Mouse (Mus musculus): ENCODE results near the gene Cox10. TPM values are rescaled to one million over a fixed set of nuclear protein-coding genes. Genes with fewer than 3 reads are reported as not detected.
"Not testable (repeated sequence)": the region's sequence is repeated elsewhere in the genome, so short reads cannot be mapped to it uniquely, and the experiment has no call there.

Cox10 gene
- 0.88 and 0.96 TPM in 2 replicates for polyA plus RNA-seq (2012)

DNA sequence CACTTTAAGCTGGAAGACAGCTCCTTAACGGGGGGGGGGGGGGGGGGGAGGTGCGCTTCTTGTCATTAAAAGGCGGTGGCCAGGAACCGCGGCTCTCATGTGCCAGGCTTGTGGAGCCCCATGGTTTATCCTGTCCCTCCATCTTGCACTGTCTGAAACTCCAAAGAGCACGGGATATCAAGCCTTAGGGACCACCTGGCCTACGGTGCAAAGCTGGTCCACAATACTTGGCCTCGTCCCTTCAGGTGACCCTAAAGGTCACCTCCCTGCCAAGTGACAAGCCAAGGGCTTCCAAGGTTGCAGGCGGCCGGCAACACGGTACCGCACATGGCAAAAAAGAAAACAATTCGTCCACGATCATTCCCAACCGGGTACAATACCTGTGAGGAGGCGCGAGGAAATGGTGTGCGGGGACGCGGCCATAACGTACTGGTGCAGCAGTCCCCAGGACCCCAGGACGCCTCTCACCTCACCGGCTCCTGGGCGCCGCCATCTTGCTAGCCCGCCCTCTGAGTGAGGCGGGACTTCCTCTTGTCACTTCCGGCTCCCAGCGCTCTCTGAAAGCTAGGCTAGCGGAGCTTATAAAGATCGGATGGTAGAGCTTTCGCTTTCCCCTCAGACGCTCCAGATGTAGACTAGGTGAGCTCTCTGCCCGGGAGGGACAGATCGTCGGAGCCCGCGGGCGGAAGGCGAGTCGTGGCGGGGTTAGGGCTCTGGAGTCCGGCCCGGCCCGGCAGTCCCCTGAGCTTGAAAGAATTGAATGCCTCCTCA, at the start of gene Cox10:
Cox10 (minus strand) TSS at position 513 of the 771 bp plus-strand sequence.
- Histone ChIP-seq H3K9me3 (ENCODE audit: control insufficient read depth, low read length) (no peaks in the 10 kb centered on the region), H3K27me3 (ENCODE audit: control insufficient read depth) (no peaks in the 10 kb centered on the region), H3K36me3 (ENCODE audit: control insufficient read depth) (peaks cover 14% of the 10 kb centered on the region), H3K4me3 (replicated peaks) (peak within 1 kb of the TSS; percentile 66), H3K4me1 (ENCODE audit: control insufficient read depth) (peaks cover 24% of the 10 kb centered on the region)
- TF ChIP-seq TAL1 (IDR thresholded peaks at IDR 0.05; ENCODE audit: low read length), result no peak
- TF ChIP-seq GATA1 (IDR thresholded peaks at IDR 0.05; ENCODE audit: low read length), result no peak

DNA sequence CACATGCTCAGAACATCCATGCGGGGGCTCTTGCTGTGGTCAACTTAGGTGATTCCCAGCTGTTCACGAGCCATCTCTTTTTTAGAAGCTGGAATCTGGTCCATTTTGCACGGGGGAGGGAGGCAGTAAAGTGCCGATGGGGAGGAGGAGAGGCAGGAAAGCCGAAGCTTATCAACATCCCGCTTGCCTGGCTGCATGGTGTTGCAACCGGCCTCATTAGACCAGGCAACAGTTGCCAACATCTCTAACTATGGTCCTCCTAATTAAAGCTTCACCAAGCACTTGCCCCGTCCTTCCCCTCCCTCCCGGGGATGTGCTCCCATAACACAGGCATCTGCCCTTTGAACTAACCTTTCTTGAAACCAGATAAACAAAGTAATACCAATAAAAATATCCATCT, 48.7 kb upstream of the Cox10 start:
- no peaks in the 10 kb centered on the region for H3K9me3 ChIP-seq (ENCODE audit: control insufficient read depth, low read length)
- H3K27me3 ChIP-seq (ENCODE audit: control insufficient read depth), result no peaks in the 10 kb centered on the region
- H3K36me3 ChIP-seq (ENCODE audit: control insufficient read depth), result no peaks in the 10 kb centered on the region
- TF ChIP-seq GATA1 (IDR thresholded peaks at IDR 0.05; ENCODE audit: low read length), result no peak
- no peaks in the 10 kb centered on the region for H3K4me1 ChIP-seq (ENCODE audit: control insufficient read depth)
- H3K4me3 ChIP-seq (replicated peaks), result no peak overlapping the region

DNA sequence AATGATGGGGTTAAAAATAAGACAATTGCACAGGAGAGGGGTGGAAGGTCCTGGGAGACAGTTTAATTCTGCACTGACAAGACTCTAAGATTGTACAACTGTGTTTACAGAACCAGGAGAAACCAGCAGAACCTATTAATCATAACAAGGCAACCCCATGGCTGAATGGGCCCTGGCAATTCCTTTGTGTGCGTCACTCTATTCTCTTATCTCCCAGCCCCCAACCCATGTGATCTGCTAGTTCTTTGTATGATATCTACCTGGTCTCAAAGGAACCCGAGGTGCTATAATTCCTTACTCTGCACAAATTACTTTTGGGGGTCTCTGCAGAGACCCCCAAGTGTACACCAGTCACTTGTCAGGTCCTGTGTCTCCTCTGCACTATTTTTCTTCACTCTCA, 46.2 kb upstream of the Cox10 start:
- no peaks in the 10 kb centered on the region for H3K4me1 ChIP-seq (ENCODE audit: control insufficient read depth)
- no peaks in the 10 kb centered on the region for H3K9me3 ChIP-seq (ENCODE audit: control insufficient read depth, low read length)
- TF ChIP-seq TAL1 (IDR thresholded peaks at IDR 0.05; ENCODE audit: low read length) (no peak), GATA1 (IDR thresholded peaks at IDR 0.05; ENCODE audit: low read length) (no peak)
- no peaks in the 10 kb centered on the region for H3K27me3 ChIP-seq (ENCODE audit: control insufficient read depth)
- no peaks in the 10 kb centered on the region for H3K36me3 ChIP-seq (ENCODE audit: control insufficient read depth)
- H3K4me3 ChIP-seq (replicated peaks), result no peak overlapping the region

DNA sequence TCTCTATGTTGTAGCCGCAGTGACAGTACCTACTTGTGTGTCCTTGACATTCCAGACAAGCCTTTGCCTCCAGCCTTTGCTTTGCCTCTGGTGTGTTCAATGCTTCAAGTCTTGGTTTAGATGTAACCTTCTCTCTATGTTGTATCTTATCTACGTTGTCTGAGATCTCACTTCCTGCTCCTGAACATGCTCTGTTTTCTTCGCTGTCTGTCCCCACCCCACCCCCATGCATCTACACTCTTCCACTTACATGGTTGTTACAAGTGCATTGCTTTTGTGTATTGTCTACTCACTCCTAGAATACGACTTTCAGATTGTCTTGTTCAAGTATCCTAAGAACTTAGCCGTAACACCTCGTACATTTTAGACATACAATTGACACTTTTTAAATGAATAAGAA, 43.9 kb upstream of the Cox10 start:
- not testable (repeated sequence) for H3K4me3 ChIP-seq (replicated peaks); H3K4me1 ChIP-seq (ENCODE audit: control insufficient read depth); H3K27me3 ChIP-seq (ENCODE audit: control insufficient read depth); H3K36me3 ChIP-seq (ENCODE audit: control insufficient read depth); H3K9me3 ChIP-seq (ENCODE audit: control insufficient read depth, low read length)

DNA sequence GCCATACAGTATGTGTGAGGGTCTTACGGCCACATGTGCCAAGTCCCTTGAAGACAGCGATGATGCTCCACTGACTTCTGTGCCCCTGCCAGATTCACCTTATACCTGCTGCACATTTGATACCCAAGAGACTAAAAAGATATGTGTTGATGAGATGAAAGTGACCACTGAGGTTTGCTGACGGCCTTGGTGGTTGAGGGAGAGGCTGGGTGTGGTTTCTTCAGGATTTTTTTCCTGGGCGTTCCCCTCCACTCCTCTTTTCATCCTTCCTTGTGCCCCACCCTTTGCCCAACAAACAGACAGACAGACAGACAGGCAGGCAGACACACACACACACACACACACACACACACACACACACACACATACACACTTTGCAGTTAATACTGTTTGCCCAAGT, 37.4 kb upstream of the Cox10 start:
- no peak overlapping the region for H3K4me3 ChIP-seq (replicated peaks)
- H3K9me3 ChIP-seq (ENCODE audit: control insufficient read depth, low read length), result no peaks in the 10 kb centered on the region
- H3K27me3 ChIP-seq (ENCODE audit: control insufficient read depth), result no peaks in the 10 kb centered on the region
- H3K4me1 ChIP-seq (ENCODE audit: control insufficient read depth), result no peaks in the 10 kb centered on the region
- H3K36me3 ChIP-seq (ENCODE audit: control insufficient read depth), result no peaks in the 10 kb centered on the region
- TF ChIP-seq TAL1 (IDR thresholded peaks at IDR 0.05; ENCODE audit: low read length) (no peak), GATA1 (IDR thresholded peaks at IDR 0.05; ENCODE audit: low read length) (no peak)

DNA sequence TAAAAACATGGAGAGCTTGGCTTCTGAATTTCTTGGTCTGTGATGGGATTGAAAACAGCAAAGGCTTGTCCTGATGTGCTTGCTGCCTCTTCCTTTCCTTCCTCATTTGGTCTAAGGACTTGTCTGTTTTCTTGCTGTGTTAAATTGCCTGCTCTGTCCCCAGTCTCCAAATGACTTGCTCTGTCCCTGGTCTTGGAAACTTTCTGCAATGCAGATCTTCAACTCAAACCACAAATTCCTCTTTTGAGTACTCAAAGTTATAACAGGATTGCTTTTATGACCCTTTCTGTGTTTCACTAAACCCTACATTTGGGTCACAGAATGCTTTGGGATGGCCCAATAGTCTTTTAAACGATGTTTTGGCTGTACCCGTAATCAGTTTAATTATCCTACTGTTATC, 36.6 kb upstream of the Cox10 start:
- no peaks in the 10 kb centered on the region for H3K4me1 ChIP-seq (ENCODE audit: control insufficient read depth)
- no peaks in the 10 kb centered on the region for H3K9me3 ChIP-seq (ENCODE audit: control insufficient read depth, low read length)
- H3K4me3 ChIP-seq (replicated peaks), result no peak overlapping the region
- H3K27me3 ChIP-seq (ENCODE audit: control insufficient read depth), result no peaks in the 10 kb centered on the region
- no peak for TF ChIP-seq GATA1 (IDR thresholded peaks at IDR 0.05; ENCODE audit: low read length)
- TF ChIP-seq TAL1 (IDR thresholded peaks at IDR 0.05; ENCODE audit: low read length), result no peak
- no peaks in the 10 kb centered on the region for H3K36me3 ChIP-seq (ENCODE audit: control insufficient read depth)

DNA sequence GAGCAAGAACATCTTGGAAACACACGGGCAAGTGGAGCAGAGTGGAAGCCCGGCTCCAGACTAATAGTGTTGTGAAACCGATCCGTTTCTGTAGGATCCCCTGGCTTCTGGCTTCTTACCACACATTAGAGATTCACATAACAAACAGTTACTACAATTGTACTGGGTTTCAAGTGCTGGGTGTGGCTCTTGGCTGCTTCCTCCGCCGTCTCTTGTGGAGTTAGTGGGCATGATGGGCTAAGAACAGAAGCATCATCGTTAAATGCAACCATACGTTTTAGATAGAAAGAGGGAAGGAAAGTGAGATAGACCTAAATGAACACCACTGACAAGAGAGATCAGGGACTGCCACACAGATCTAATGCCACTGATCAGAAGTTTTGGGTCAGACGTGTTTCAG, 35.8 kb upstream of the Cox10 start:
- Histone ChIP-seq H3K4me1 (ENCODE audit: control insufficient read depth) (no peaks in the 10 kb centered on the region), H3K36me3 (ENCODE audit: control insufficient read depth) (no peaks in the 10 kb centered on the region), H3K27me3 (ENCODE audit: control insufficient read depth) (no peaks in the 10 kb centered on the region), H3K9me3 (ENCODE audit: control insufficient read depth, low read length) (no peaks in the 10 kb centered on the region), H3K4me3 (replicated peaks) (no peak overlapping the region)
- TF ChIP-seq TAL1 (IDR thresholded peaks at IDR 0.05; ENCODE audit: low read length), result no peak
- TF ChIP-seq GATA1 (IDR thresholded peaks at IDR 0.05; ENCODE audit: low read length), result no peak

DNA sequence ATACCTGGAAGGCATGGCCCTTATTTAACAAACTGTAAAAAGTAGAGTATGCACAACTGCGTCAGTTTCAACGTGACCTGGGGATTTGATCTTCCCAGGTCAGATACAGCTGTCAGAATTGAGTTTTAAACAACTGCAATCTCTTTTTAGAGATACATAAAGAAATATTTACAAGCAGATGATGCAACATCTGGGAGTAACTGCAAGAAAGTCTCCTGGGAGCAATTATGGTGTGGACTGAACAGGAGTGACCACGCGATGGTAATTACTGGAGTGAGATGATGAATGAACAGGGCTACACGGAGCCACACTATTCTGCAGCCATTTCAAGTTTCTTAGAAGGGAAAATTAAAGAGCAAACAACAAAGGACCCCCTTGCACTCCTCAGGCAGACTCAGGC, 20.8 kb upstream of the Cox10 start:
- no peaks in the 10 kb centered on the region for H3K27me3 ChIP-seq (ENCODE audit: control insufficient read depth)
- no peaks in the 10 kb centered on the region for H3K36me3 ChIP-seq (ENCODE audit: control insufficient read depth)
- TF ChIP-seq TAL1 (IDR thresholded peaks at IDR 0.05; ENCODE audit: low read length) (no peak), GATA1 (IDR thresholded peaks at IDR 0.05; ENCODE audit: low read length) (no peak)
- no peaks in the 10 kb centered on the region for H3K4me1 ChIP-seq (ENCODE audit: control insufficient read depth)
- H3K4me3 ChIP-seq (replicated peaks), result no peak overlapping the region
- H3K9me3 ChIP-seq (ENCODE audit: control insufficient read depth, low read length), result no peaks in the 10 kb centered on the region

DNA sequence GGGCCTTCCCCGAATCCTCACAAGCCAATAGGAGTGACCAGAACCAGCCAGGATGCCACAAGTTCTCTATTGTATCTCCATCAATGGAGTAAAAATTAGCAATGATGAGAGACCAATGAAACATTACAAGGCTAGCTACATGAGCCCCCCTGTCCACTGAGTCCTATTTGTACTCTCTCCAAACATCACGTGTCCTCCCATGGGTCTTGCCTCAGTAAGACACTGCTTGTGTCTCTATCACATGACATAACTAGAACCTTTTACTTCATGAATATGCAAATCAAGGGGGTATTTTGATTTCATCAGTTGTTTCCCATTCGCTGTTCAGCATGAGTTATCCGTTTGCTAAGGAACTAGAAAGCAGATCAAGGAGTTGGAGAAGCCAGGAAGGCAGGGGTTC, 13.8 kb upstream of the Cox10 start:
- Histone ChIP-seq H3K4me3 (replicated peaks) (no peak overlapping the region), H3K27me3 (ENCODE audit: control insufficient read depth) (no peaks in the 10 kb centered on the region), H3K9me3 (ENCODE audit: control insufficient read depth, low read length) (no peaks in the 10 kb centered on the region), H3K4me1 (ENCODE audit: control insufficient read depth) (no peaks in the 10 kb centered on the region), H3K36me3 (ENCODE audit: control insufficient read depth) (no peaks in the 10 kb centered on the region)
- TF ChIP-seq GATA1 (IDR thresholded peaks at IDR 0.05; ENCODE audit: low read length), result no peak
- no peak for TF ChIP-seq TAL1 (IDR thresholded peaks at IDR 0.05; ENCODE audit: low read length)

DNA sequence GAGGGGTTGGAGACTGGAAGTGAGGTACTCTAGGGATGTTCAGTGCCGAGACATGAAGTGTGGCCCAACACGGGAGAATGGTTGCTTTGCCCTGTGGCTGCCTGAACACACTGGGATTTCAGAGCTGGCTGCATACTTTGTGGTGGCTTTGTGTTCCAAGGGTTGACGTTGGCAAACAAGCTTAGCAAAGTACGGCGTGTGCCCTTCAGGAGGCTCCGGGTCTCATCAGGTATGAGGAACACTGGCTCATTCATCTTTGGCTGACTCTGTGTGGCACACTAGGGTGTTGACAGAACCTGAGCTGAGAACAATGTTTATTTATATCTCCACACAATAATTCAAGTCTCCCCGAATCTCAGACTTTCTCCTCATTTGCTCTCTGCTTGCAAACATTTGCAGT, 11.9 kb upstream of the Cox10 start:
- TF ChIP-seq GATA1 (IDR thresholded peaks at IDR 0.05; ENCODE audit: low read length) (no peak), TAL1 (IDR thresholded peaks at IDR 0.05; ENCODE audit: low read length) (no peak)
- no peaks in the 10 kb centered on the region for H3K27me3 ChIP-seq (ENCODE audit: control insufficient read depth)
- no peak overlapping the region for H3K4me3 ChIP-seq (replicated peaks)
- H3K36me3 ChIP-seq (ENCODE audit: control insufficient read depth), result no peaks in the 10 kb centered on the region
- no peaks in the 10 kb centered on the region for H3K9me3 ChIP-seq (ENCODE audit: control insufficient read depth, low read length)
- no peaks in the 10 kb centered on the region for H3K4me1 ChIP-seq (ENCODE audit: control insufficient read depth)
